Mouse (Mus musculus) forebrain, embryonic 14.5 days (tissue): Measurements from ENCODE around the gene Epyc. TPM values are rescaled to one million over a fixed set of nuclear protein-coding genes. Genes with fewer than 3 reads are reported as not detected.
A peak's percentile ranks its signal among the peaks of the same experiment; 100 is the strongest.

Experiments
- ATAC-seq: fragments of 200-750 bp; cut with Nextera tagmentation; 2 replicates; pipeline ENCODE4 v1.8.0; 2017; ENCODE audit warnings: mild to moderate bottlenecking, moderate library complexity
- DNase-seq: peaks from one replicate; pipeline ENCODE4 v3.0.0-alpha.2; 2015; ENCODE audit warnings: low spot score
- H3K27ac ChIP-seq: fragments of 300-500 bp; sonication (generic); 2 replicates; pipeline ENCODE4 v1.5.1; 2014; ENCODE audit warnings: low read depth, mild to moderate bottlenecking, control low read depth, low read length, moderate library complexity
- H3K27me3 ChIP-seq: fragments of 300-500 bp; sonication (generic); replicated peaks from 2 replicates; pipeline ENCODE4 v1.6.1; 2014; ENCODE audit warnings: low read length, control low read depth, mixed read lengths; ENCODE audit not compliant: control insufficient read depth, insufficient read depth
- H3K36me3 ChIP-seq: fragments of 300-500 bp; sonication (generic); 2 replicates; pipeline ENCODE4 v1.6.1; 2014; ENCODE audit warnings: low read length, control low read depth; ENCODE audit not compliant: control insufficient read depth, insufficient read depth
- H3K4me1 ChIP-seq: fragments of 300-500 bp; sonication (generic); 2 replicates; pipeline ENCODE4 v1.6.1; 2014; ENCODE audit warnings: antibody characterized with exemption, low read length, control low read depth; ENCODE audit not compliant: control insufficient read depth, insufficient read depth
- H3K4me2 ChIP-seq: fragments of 300-500 bp; sonication (generic); 2 replicates; pipeline ENCODE4 v1.6.1; 2014; ENCODE audit warnings: mild to moderate bottlenecking, control low read depth, low read length
- H3K4me3 ChIP-seq: fragments of 300-500 bp; sonication (generic); 2 replicates; pipeline ENCODE4 v1.5.1; 2014; ENCODE audit warnings: low read depth, low read length, control low read depth
- H3K9ac ChIP-seq: fragments of 300-500 bp; sonication (generic); 2 replicates; pipeline ENCODE4 v1.6.1; 2014; ENCODE audit warnings: mild to moderate bottlenecking, low read length, control low read depth, moderate library complexity
- H3K9me3 ChIP-seq: fragments of 300-500 bp; sonication (generic); replicated peaks from 2 replicates; pipeline ENCODE4 v1.6.1; 2016; ENCODE audit warnings: low read length, control low read depth, mixed read lengths; ENCODE audit not compliant: control insufficient read depth
- WGBS: fragments of 180-500 bp; shearing (Covaris S2); extraction: QIAGEN DNeasy Blood & Tissue Kit; methylation state at CpG from one replicate; pipeline ENCODE4 v1.1.7; 2014; 5-methylcytosine and 5-hydroxymethylcytosine counted together
- polyA plus RNA-seq: library from polyadenylated mRNA; unstranded; fragments of >200 nt; fragmentation: Nextera tagmentation; extraction: Ambion mirVana; gene quantifications from 2 replicates; pipeline ENCODE4 v1.2.1, GENCODE M21; 2014

Gene Epyc
- polyA plus RNA-seq, 1 experiment from 2014 or later: 1.0 TPM

GRCm38 (mm10) chr10:97631061-97631460 is 12.8 kb upstream of the Epyc start:
- ATAC-seq (no peak), DNase-seq (no peak)
- Histone ChIP-seq H3K9me3 (no peaks in the 10 kb centered on the region), H3K27ac (no peak overlapping the region), H3K27me3 (no peaks in the 10 kb centered on the region), H3K9ac (no peak overlapping the region), H3K4me2 (no peak overlapping the region), H3K4me1 (no peaks in the 10 kb centered on the region), H3K4me3 (no peak overlapping the region), H3K36me3 (no peaks in the 10 kb centered on the region)
- WGBS: 85% methylated on average over 3 of the region's 3 CpGs

GRCm38 (mm10) chr10:97641926-97642325 is 1.9 kb upstream of the Epyc start:
- Histone ChIP-seq H3K4me1 (no peaks in the 10 kb centered on the region), H3K9me3 (no peaks in the 10 kb centered on the region), H3K27ac (no peak overlapping the region), H3K9ac (no peak overlapping the region), H3K4me3 (no peak overlapping the region), H3K36me3 (no peaks in the 10 kb centered on the region), H3K4me2 (no peak overlapping the region), H3K27me3 (no peaks in the 10 kb centered on the region)
- WGBS: 94% methylated on average over 2 of the region's 2 CpGs
- DNase-seq (no peak), ATAC-seq (no peak)

DNA sequence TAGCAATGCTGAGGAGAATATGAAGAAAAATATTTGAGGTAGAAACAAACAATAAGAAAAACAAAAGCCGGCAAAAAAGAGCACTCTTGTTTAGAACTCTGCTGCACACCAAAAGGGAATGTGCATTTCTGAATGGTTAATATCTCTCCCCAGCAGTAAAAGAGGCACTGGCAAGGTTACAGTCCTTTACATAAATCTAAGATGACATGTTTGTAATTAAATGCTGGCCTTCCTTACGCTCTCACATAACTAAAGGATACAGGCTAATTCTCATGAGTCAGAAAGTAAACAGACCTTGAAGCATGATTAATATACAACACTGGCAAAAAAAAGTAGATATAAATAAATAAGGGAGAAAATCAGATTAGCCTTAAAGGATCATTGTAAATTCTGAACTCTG is 6.5 kb downstream of the Epyc start:
- H3K4me3 ChIP-seq: no peak overlapping the region
- H3K4me2 ChIP-seq: no peak overlapping the region
- 82% methylated on average over 2 of the region's 2 CpGs for WGBS
- no peak overlapping the region for H3K9ac ChIP-seq
- no peaks in the 10 kb centered on the region for H3K9me3 ChIP-seq
- no peaks in the 10 kb centered on the region for H3K4me1 ChIP-seq
- H3K36me3 ChIP-seq: no peaks in the 10 kb centered on the region
- no peak for ATAC-seq
- H3K27ac ChIP-seq: no peak overlapping the region
- no peaks in the 10 kb centered on the region for H3K27me3 ChIP-seq
- DNase-seq: no peak

- H3K36me3 ChIP-seq: no peaks in the 10 kb centered on the region
- H3K9ac ChIP-seq: no peak overlapping the region
- 91% methylated on average over 1 of the region's 1 CpGs for WGBS
- no peaks in the 10 kb centered on the region for H3K27me3 ChIP-seq
- H3K4me3 ChIP-seq: no peak overlapping the region
- ATAC-seq: no peak
- H3K4me1 ChIP-seq: no peaks in the 10 kb centered on the region
- no peaks in the 10 kb centered on the region for H3K9me3 ChIP-seq
- DNase-seq: no peak
- H3K27ac ChIP-seq: no peak overlapping the region
- H3K4me2 ChIP-seq: no peak overlapping the region
These were observed 15.6 kb downstream of the Epyc start for GRCm38 (mm10) chr10:97659489-97659888.

DNA sequence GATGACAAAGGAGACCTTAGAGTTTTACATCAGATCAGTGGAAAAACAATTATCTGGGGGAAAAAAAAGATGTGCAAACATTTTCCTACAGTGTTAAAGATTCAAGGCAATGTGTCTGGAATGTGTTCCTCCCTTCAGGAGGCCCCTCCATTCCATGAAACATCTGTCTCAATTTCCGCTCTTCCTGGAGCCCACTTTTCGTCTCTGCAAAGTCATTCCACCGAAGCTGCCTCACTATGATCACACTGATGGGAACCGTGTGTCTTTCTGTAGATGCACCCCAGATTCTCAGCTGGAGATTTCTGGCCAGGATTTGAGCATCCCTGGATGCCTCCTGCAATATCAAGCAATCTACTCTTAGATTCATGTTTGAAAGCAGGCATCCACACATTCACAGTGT is 24.8 kb downstream of the Epyc start:
- no peak for ATAC-seq
- 52% methylated on average over 4 of the region's 4 CpGs for WGBS
- Histone ChIP-seq H3K27me3 (no peaks in the 10 kb centered on the region), H3K36me3 (no peaks in the 10 kb centered on the region), H3K4me1 (no peaks in the 10 kb centered on the region), H3K4me3 (no peak overlapping the region), H3K4me2 (no peak overlapping the region), H3K9me3 (no peaks in the 10 kb centered on the region), H3K9ac (no peak overlapping the region), H3K27ac (no peak overlapping the region)
- DNase-seq: no peak

DNA sequence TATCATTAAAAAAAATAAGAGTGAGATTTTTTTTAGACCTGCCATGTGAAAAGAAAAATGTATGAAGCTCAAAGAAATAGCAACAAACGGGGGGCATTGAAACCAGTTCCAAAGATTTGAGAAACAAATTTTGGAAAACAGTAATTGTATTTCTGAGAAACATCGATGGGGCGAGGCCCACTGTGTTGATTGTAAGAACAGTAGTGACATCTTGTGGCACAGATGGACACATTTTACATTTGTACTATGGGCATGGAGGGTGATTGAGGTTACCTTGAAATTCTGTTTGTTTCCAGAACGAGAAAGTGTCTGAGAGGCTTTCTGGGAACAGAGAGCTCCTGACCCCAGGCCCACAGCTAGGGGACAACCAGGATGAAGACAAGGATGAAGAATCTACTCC is 26.3 kb downstream of the Epyc start:
- 78% methylated on average over 4 of the region's 4 CpGs for WGBS

DNA sequence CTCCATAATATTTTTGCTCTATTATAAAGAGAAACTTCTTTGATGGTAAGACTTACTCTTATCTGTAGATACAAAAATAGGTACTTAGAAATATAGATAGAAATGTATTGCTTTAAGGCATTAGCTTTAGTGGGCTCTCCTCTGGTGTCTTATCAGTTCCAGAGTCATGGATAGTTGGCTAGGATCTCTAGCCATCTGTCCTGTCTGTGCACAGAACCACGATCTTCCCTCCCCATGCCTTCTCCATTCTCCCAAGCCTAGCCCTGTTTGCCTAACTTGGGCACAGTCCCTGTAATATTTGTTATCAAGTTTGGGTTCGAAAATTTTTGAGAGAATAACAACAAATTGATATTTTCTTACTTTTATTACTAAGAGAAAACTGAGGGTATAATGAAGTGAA is 29.4 kb downstream of the Epyc start:
- ATAC-seq: no peak
- Histone ChIP-seq H3K36me3 (no peaks in the 10 kb centered on the region), H3K4me3 (no peak overlapping the region), H3K27ac (no peak overlapping the region), H3K9ac (no peak overlapping the region), H3K9me3 (no peaks in the 10 kb centered on the region), H3K4me2 (no peak overlapping the region), H3K27me3 (no peaks in the 10 kb centered on the region), H3K4me1 (no peaks in the 10 kb centered on the region)
- DNase-seq: no peak
- 79% methylated on average over 2 of the region's 2 CpGs for WGBS

More for the DNA sequence above, 26.3 kb downstream of the Epyc start:
- H3K27ac ChIP-seq: no peak overlapping the region
- no peak overlapping the region for H3K4me2 ChIP-seq
- H3K9me3 ChIP-seq: no peaks in the 10 kb centered on the region
- no peaks in the 10 kb centered on the region for H3K4me1 ChIP-seq
- no peaks in the 10 kb centered on the region for H3K36me3 ChIP-seq
- peak; percentile 26; the same call in 1 of the 2 replicates for ATAC-seq
- H3K27me3 ChIP-seq: no peaks in the 10 kb centered on the region
- H3K9ac ChIP-seq: no peak overlapping the region
- no peak overlapping the region for H3K4me3 ChIP-seq
- DNase-seq: peak; percentile 52

- Histone ChIP-seq H3K4me1 (no peaks in the 10 kb centered on the region), H3K27ac (no peak overlapping the region), H3K4me2 (no peak overlapping the region), H3K36me3 (no peaks in the 10 kb centered on the region), H3K27me3 (no peaks in the 10 kb centered on the region), H3K4me3 (no peak overlapping the region), H3K9ac (no peak overlapping the region), H3K9me3 (no peaks in the 10 kb centered on the region)
- DNase-seq: no peak
- no peak for ATAC-seq
These were observed 39.1 kb downstream of the Epyc start for GRCm38 (mm10) chr10:97682981-97683380.

DNA sequence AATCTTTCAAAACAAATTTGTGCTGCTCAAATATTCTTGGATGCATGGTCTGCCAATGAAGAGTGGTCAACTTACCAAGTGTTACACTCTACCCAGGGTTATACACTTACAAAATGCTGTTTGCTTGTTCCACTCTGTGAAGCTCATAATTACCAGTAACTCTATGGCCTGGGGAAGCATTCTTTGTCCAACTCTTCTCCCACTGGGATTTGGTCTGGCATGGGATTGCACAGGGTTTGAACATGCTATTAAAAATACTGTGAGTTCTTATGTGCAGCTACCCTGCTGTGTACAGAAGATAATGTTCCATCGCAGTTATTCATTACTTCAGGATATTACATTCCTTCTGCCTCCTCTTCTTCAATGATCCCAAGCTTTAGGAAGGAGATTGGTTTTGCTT is 43.3 kb downstream of the Epyc start:
- Histone ChIP-seq H3K27ac (no peak overlapping the region), H3K9me3 (no peaks in the 10 kb centered on the region), H3K27me3 (no peaks in the 10 kb centered on the region), H3K4me2 (no peak overlapping the region), H3K4me1 (no peaks in the 10 kb centered on the region), H3K9ac (no peak overlapping the region), H3K4me3 (no peak overlapping the region), H3K36me3 (no peaks in the 10 kb centered on the region)
- no peak for ATAC-seq
- 85% methylated on average over 1 of the region's 1 CpGs for WGBS
- DNase-seq: no peak
